Mouse (Mus musculus): ENCODE data around the gene Nedd9. TPM values are rescaled to one million over a fixed set of nuclear protein-coding genes. Genes with fewer than 3 reads are reported as not detected.

Nedd9 gene
- total and polyA plus RNA-seq, 3 experiments = 0.15 to 0.25 TPM; not detected in 1

GRCm38 (mm10) chr13:41487409-41487743, 214 bp upstream of the Nedd9 start:
- DNase-seq (ENCODE audit: low read depth, low spot score) = no peak
- Histone ChIP-seq H3K4me1 (ENCODE audit: control insufficient read depth in 1 of 2, insufficient read depth in 2 of 2, low read length in 2 of 2) (no peaks in the 10 kb centered on the region), H3K27me3 (ENCODE audit: control insufficient read depth in 1 of 2, insufficient read depth in 2 of 2, low read length in 2 of 2) (no peaks in the 10 kb centered on the region; a peak in 1 of 4 replicates), H3K79me2 (ENCODE audit: control insufficient read depth, insufficient read depth, low read length, poor library complexity) (no peaks in the 10 kb centered on the region), H3K4me3 (ENCODE audit: control insufficient read depth in 1 of 2, insufficient read depth in 1 of 2, low read depth in 2 of 2, low read length in 2 of 2) (no peak overlapping the region), H3K9ac (ENCODE audit: control insufficient read depth, low read depth, low read length, poor library complexity, severe bottlenecking) (no peak overlapping the region), H3K9me3 (replicated peaks; ENCODE audit: insufficient read depth, low read length) (no peaks in the 10 kb centered on the region), H3K27ac (ENCODE audit: control insufficient read depth, low read depth, low read length) (no peak overlapping the region), H3K36me3 (ENCODE audit: control insufficient read depth in 1 of 2, insufficient read depth in 2 of 2, low read length in 2 of 2) (no peaks in the 10 kb centered on the region)
- TF ChIP-seq TAL1 (IDR thresholded peaks at IDR 0.05; ENCODE audit: low read length) = no peak
- TF ChIP-seq HCFC1 (IDR thresholded peaks at IDR 0.05; ENCODE audit: low read depth, low read length) = no peak

- Histone ChIP-seq H3K9me3 (replicated peaks; ENCODE audit: insufficient read depth, low read length) (no peaks in the 10 kb centered on the region), H3K27ac (ENCODE audit: control insufficient read depth, low read depth, low read length) (no peak overlapping the region), H3K27me3 (ENCODE audit: control insufficient read depth in 1 of 2, insufficient read depth in 2 of 2, low read length in 2 of 2) (no peaks in the 10 kb centered on the region), H3K9ac (ENCODE audit: control insufficient read depth, low read depth, low read length, poor library complexity, severe bottlenecking) (no peak overlapping the region), H3K4me3 (ENCODE audit: control insufficient read depth in 1 of 2, insufficient read depth in 1 of 2, low read depth in 2 of 2, low read length in 2 of 2) (no peak overlapping the region), H3K4me1 (ENCODE audit: control insufficient read depth in 1 of 2, insufficient read depth in 2 of 2, low read length in 2 of 2) (no peaks in the 10 kb centered on the region), H3K79me2 (ENCODE audit: control insufficient read depth, insufficient read depth, low read length, poor library complexity) (no peaks in the 10 kb centered on the region), H3K36me3 (ENCODE audit: control insufficient read depth in 1 of 2, insufficient read depth in 2 of 2, low read length in 2 of 2) (no peaks in the 10 kb centered on the region)
- no peak for TF ChIP-seq USF1 (IDR thresholded peaks at IDR 0.05; ENCODE audit: low read depth, low read length)
- TF ChIP-seq NRF1 (IDR thresholded peaks at IDR 0.05; ENCODE audit: insufficient read depth, low read depth, low read length, poor library complexity, severe bottlenecking) = no peak
- no peak for TF ChIP-seq CHD1 (IDR thresholded peaks at IDR 0.05; ENCODE audit: low read depth, low read length)
- no peak for TF ChIP-seq UBTF (IDR thresholded peaks at IDR 0.05; ENCODE audit: borderline replicate concordance, insufficient read depth, low read depth, low read length)
- no peak for TF ChIP-seq TAL1 (IDR thresholded peaks at IDR 0.05; ENCODE audit: low read length)
- no peak for TF ChIP-seq ETS1 (IDR thresholded peaks at IDR 0.05; ENCODE audit: low read depth, low read length)
- no peak for TF ChIP-seq ZNF384 (IDR thresholded peaks at IDR 0.05; ENCODE audit: low read depth, low read length)
- no peak for TF ChIP-seq BHLHE40 (IDR thresholded peaks at IDR 0.05; ENCODE audit: borderline replicate concordance, low read depth, low read length)
- TF ChIP-seq TCF12 (IDR thresholded peaks at IDR 0.05; ENCODE audit: low read depth, low read length) = no peak
- no peak for TF ChIP-seq JUND (IDR thresholded peaks at IDR 0.05; ENCODE audit: low read depth, low read length)
- DNase-seq (ENCODE audit: low read depth, low spot score) = no peak
These were observed 3.2 kb downstream of the Nedd9 start for GRCm38 (mm10) chr13:41483966-41484365.

GRCm38 (mm10) chr13:41482408-41483011, 4.7 kb downstream of the Nedd9 start:
- Histone ChIP-seq H3K27me3 (ENCODE audit: control insufficient read depth in 1 of 2, insufficient read depth in 2 of 2, low read length in 2 of 2) (no peaks in the 10 kb centered on the region), H3K9me3 (replicated peaks; ENCODE audit: insufficient read depth, low read length) (no peaks in the 10 kb centered on the region), H3K79me2 (ENCODE audit: control insufficient read depth, insufficient read depth, low read length, poor library complexity) (no peaks in the 10 kb centered on the region), H3K4me1 (ENCODE audit: control insufficient read depth in 1 of 2, insufficient read depth in 2 of 2, low read length in 2 of 2) (no peaks in the 10 kb centered on the region), H3K27ac (ENCODE audit: control insufficient read depth, low read depth, low read length) (no peak overlapping the region), H3K9ac (ENCODE audit: control insufficient read depth, low read depth, low read length, poor library complexity, severe bottlenecking) (no peak overlapping the region), H3K36me3 (ENCODE audit: control insufficient read depth in 1 of 2, insufficient read depth in 2 of 2, low read length in 2 of 2) (no peaks in the 10 kb centered on the region), H3K4me3 (ENCODE audit: control insufficient read depth in 1 of 2, insufficient read depth in 1 of 2, low read depth in 2 of 2, low read length in 2 of 2) (no peak overlapping the region)
- no peak for DNase-seq (ENCODE audit: low read depth, low spot score)
- no peak for TF ChIP-seq MYB (IDR thresholded peaks at IDR 0.05; ENCODE audit: low read depth, low read length)
- TF ChIP-seq KAT2A (conservative IDR thresholded peaks at IDR 0.05; ENCODE audit: low read depth, low read length) = no peak
- TF ChIP-seq CHD1 (IDR thresholded peaks at IDR 0.05; ENCODE audit: low read depth, low read length) = no peak
- no peak for TF ChIP-seq E2F4 (IDR thresholded peaks at IDR 0.05; ENCODE audit: borderline replicate concordance, low read depth, low read length)
- no peak for TF ChIP-seq SMC3 (IDR thresholded peaks at IDR 0.05; ENCODE audit: low read depth, low read length)
- no peak for TF ChIP-seq ZKSCAN1 (IDR thresholded peaks at IDR 0.05; ENCODE audit: low read depth, low read length)
- no peak for TF ChIP-seq NELFE (IDR thresholded peaks at IDR 0.05; ENCODE audit: low read depth, low read length)
- TF ChIP-seq GATA1 (IDR thresholded peaks at IDR 0.05; ENCODE audit: low read depth, low read length) = no peak
- no peak for TF ChIP-seq TCF12 (IDR thresholded peaks at IDR 0.05; ENCODE audit: low read depth, low read length)
